Mouse (Mus musculus): ENCODE results near the gene Cnfn. TPM values are rescaled to one million over a fixed set of nuclear protein-coding genes. Genes with fewer than 3 reads are reported as not detected.

The Cnfn gene
- polyA plus RNA-seq, 1 experiment from 2014 or later = not detected

GRCm38 (mm10) chr7:25393451-25394210, 24.1 kb upstream of the Cnfn start:
- no peak overlapping the region for H3K4me3 ChIP-seq (ENCODE audit: low read depth, low read length)
- H3K27ac ChIP-seq (replicated peaks; ENCODE audit: low read depth, low read length) = no peak overlapping the region
- H3K36me3 ChIP-seq (ENCODE audit: control insufficient read depth, insufficient read depth, low read length) = no peaks in the 10 kb centered on the region
- 79% methylated on average over 8 of the region's 8 CpGs for WGBS
- no peak for ATAC-seq (ENCODE audit: insufficient number of reproducible peaks, low FRiP score, low TSS enrichment, low read depth)
- no peak overlapping the region for H3K4me2 ChIP-seq (ENCODE audit: low read depth, severe bottlenecking)
- H3K9me3 ChIP-seq (ENCODE audit: control insufficient read depth, low read length) = no peaks in the 10 kb centered on the region
- H3K9ac ChIP-seq (ENCODE audit: low read length) = no peak overlapping the region
- H3K27me3 ChIP-seq (ENCODE audit: control insufficient read depth, insufficient read depth, low read length) = no peaks in the 10 kb centered on the region
- no peak for DNase-seq (ENCODE audit: low spot score)
- 0 out of 2 replicates have a peak, but pooled peaks cover 6% of the 10 kb centered on the region for H3K4me1 ChIP-seq (ENCODE audit: control insufficient read depth, insufficient read depth, low read length)

- H3K27me3 ChIP-seq (ENCODE audit: control insufficient read depth, insufficient read depth, low read length) = no peaks in the 10 kb centered on the region
Measured at GRCm38 (mm10) chr7:25392851-25393250, 23.3 kb upstream of the Cnfn start.

GRCm38 (mm10) chr7:25391856-25392453, 22.4 kb upstream of the Cnfn start:
- Histone ChIP-seq H3K4me3 (ENCODE audit: low read depth, low read length) (no peak overlapping the region), H3K4me2 (ENCODE audit: low read depth, severe bottlenecking) (no peak overlapping the region), H3K4me1 (ENCODE audit: control insufficient read depth, insufficient read depth, low read length) (0 out of 2 replicates have a peak, but pooled peaks cover 4% of the 10 kb centered on the region), H3K9ac (ENCODE audit: low read length) (no peak overlapping the region), H3K27ac (replicated peaks; ENCODE audit: low read depth, low read length) (no peak overlapping the region), H3K27me3 (ENCODE audit: control insufficient read depth, insufficient read depth, low read length) (no peaks in the 10 kb centered on the region), H3K36me3 (ENCODE audit: control insufficient read depth, insufficient read depth, low read length) (no peaks in the 10 kb centered on the region), H3K9me3 (ENCODE audit: control insufficient read depth, low read length) (no peaks in the 10 kb centered on the region)
- WGBS = 73% methylated on average over 2 of the region's 2 CpGs
- DNase-seq (ENCODE audit: low spot score) (no peak), ATAC-seq (ENCODE audit: insufficient number of reproducible peaks, low FRiP score, low TSS enrichment, low read depth) (no peak)

More at GRCm38 (mm10) chr7:25392851-25393250, 23.3 kb upstream of the Cnfn start:
- no peak overlapping the region for H3K4me3 ChIP-seq (ENCODE audit: low read depth, low read length)
- no peak for DNase-seq (ENCODE audit: low spot score)
- ATAC-seq (ENCODE audit: insufficient number of reproducible peaks, low FRiP score, low TSS enrichment, low read depth) = no peak
- no peaks in the 10 kb centered on the region for H3K36me3 ChIP-seq (ENCODE audit: control insufficient read depth, insufficient read depth, low read length)
- no peak overlapping the region for H3K9ac ChIP-seq (ENCODE audit: low read length)
- 53% methylated on average over 7 of the region's 7 CpGs for WGBS
- H3K4me1 ChIP-seq (ENCODE audit: control insufficient read depth, insufficient read depth, low read length) = 0 out of 2 replicates have a peak, but pooled peaks cover 4% of the 10 kb centered on the region
- no peak overlapping the region for H3K27ac ChIP-seq (replicated peaks; ENCODE audit: low read depth, low read length)
- no peak overlapping the region for H3K4me2 ChIP-seq (ENCODE audit: low read depth, severe bottlenecking)
- no peaks in the 10 kb centered on the region for H3K9me3 ChIP-seq (ENCODE audit: control insufficient read depth, low read length)

- H3K27me3 ChIP-seq (ENCODE audit: control insufficient read depth, insufficient read depth, low read length) = no peaks in the 10 kb centered on the region
- DNase-seq (ENCODE audit: low spot score) (no peak), ATAC-seq (ENCODE audit: insufficient number of reproducible peaks, low FRiP score, low TSS enrichment, low read depth) (no peak)
- no peak overlapping the region for H3K4me3 ChIP-seq (ENCODE audit: low read depth, low read length)
- no peaks in the 10 kb centered on the region for H3K36me3 ChIP-seq (ENCODE audit: control insufficient read depth, insufficient read depth, low read length)
- no peak overlapping the region for H3K4me2 ChIP-seq (ENCODE audit: low read depth, severe bottlenecking)
- H3K9me3 ChIP-seq (ENCODE audit: control insufficient read depth, low read length) = no peaks in the 10 kb centered on the region
- H3K9ac ChIP-seq (ENCODE audit: low read length) = no peak overlapping the region
- WGBS = 45% methylated on average over 2 of the region's 2 CpGs
- 0 out of 2 replicates have a peak, but pooled peaks cover 4% of the 10 kb centered on the region for H3K4me1 ChIP-seq (ENCODE audit: control insufficient read depth, insufficient read depth, low read length)
- H3K27ac ChIP-seq (replicated peaks; ENCODE audit: low read depth, low read length) = no peak overlapping the region
Measured at GRCm38 (mm10) chr7:25390986-25391385, 21.5 kb upstream of the Cnfn start.

GRCm38 (mm10) chr7:25390054-25390770, 20.7 kb upstream of the Cnfn start:
- WGBS = 53% methylated on average over 8 of the region's 8 CpGs
- no peak overlapping the region for H3K9ac ChIP-seq (ENCODE audit: low read length)

GRCm38 (mm10) chr7:25388916-25389315, 19.4 kb upstream of the Cnfn start:
- ATAC-seq (ENCODE audit: insufficient number of reproducible peaks, low FRiP score, low TSS enrichment, low read depth) = no peak
- H3K36me3 ChIP-seq (ENCODE audit: control insufficient read depth, insufficient read depth, low read length) = peaks cover 6% of the 10 kb centered on the region; the same call in 1 of the 2 replicates
- WGBS = 89% methylated on average over 7 of the region's 7 CpGs

More at GRCm38 (mm10) chr7:25390054-25390770, 20.7 kb upstream of the Cnfn start:
- no peak for ATAC-seq (ENCODE audit: insufficient number of reproducible peaks, low FRiP score, low TSS enrichment, low read depth)
- H3K4me3 ChIP-seq (ENCODE audit: low read depth, low read length) = no peak overlapping the region
- H3K4me2 ChIP-seq (ENCODE audit: low read depth, severe bottlenecking) = no peak overlapping the region
- no peak for DNase-seq (ENCODE audit: low spot score)
- 0 out of 2 replicates have a peak, but pooled peaks cover 4% of the 10 kb centered on the region for H3K4me1 ChIP-seq (ENCODE audit: control insufficient read depth, insufficient read depth, low read length)
- H3K36me3 ChIP-seq (ENCODE audit: control insufficient read depth, insufficient read depth, low read length) = peaks cover 2% of the 10 kb centered on the region; the same call in 1 of the 2 replicates
- H3K27me3 ChIP-seq (ENCODE audit: control insufficient read depth, insufficient read depth, low read length) = no peaks in the 10 kb centered on the region
- H3K9me3 ChIP-seq (ENCODE audit: control insufficient read depth, low read length) = no peaks in the 10 kb centered on the region
- no peak overlapping the region for H3K27ac ChIP-seq (replicated peaks; ENCODE audit: low read depth, low read length)

GRCm38 (mm10) chr7:25387811-25388440, 18.4 kb upstream of the Cnfn start:
- 93% methylated on average over 18 of the region's 18 CpGs for WGBS
- Histone ChIP-seq H3K27me3 (ENCODE audit: control insufficient read depth, insufficient read depth, low read length) (no peaks in the 10 kb centered on the region), H3K4me2 (ENCODE audit: low read depth, severe bottlenecking) (no peak overlapping the region), H3K9me3 (ENCODE audit: control insufficient read depth, low read length) (no peaks in the 10 kb centered on the region), H3K36me3 (ENCODE audit: control insufficient read depth, insufficient read depth, low read length) (peaks cover 8% of the 10 kb centered on the region; the same call in 1 of the 2 replicates), H3K4me3 (ENCODE audit: low read depth, low read length) (no peak overlapping the region), H3K9ac (ENCODE audit: low read length) (no peak overlapping the region), H3K27ac (replicated peaks; ENCODE audit: low read depth, low read length) (no peak overlapping the region), H3K4me1 (ENCODE audit: control insufficient read depth, insufficient read depth, low read length) (no peaks in the 10 kb centered on the region)
- DNase-seq (ENCODE audit: low spot score) (no peak), ATAC-seq (ENCODE audit: insufficient number of reproducible peaks, low FRiP score, low TSS enrichment, low read depth) (no peak)

More at GRCm38 (mm10) chr7:25388916-25389315, 19.4 kb upstream of the Cnfn start:
- H3K4me1 ChIP-seq (ENCODE audit: control insufficient read depth, insufficient read depth, low read length) = no peaks in the 10 kb centered on the region
- H3K4me3 ChIP-seq (ENCODE audit: low read depth, low read length) = no peak overlapping the region
- no peak overlapping the region for H3K9ac ChIP-seq (ENCODE audit: low read length)
- H3K9me3 ChIP-seq (ENCODE audit: control insufficient read depth, low read length) = no peaks in the 10 kb centered on the region
- DNase-seq (ENCODE audit: low spot score) = no peak
- no peak overlapping the region for H3K27ac ChIP-seq (replicated peaks; ENCODE audit: low read depth, low read length)
- H3K27me3 ChIP-seq (ENCODE audit: control insufficient read depth, insufficient read depth, low read length) = no peaks in the 10 kb centered on the region
- no peak overlapping the region for H3K4me2 ChIP-seq (ENCODE audit: low read depth, severe bottlenecking)

Data from limb, embryonic 11.5 days (tissue).